Mouse (Mus musculus): ENCODE results near the gene Plxnc1. TPM values are rescaled to one million over a fixed set of nuclear protein-coding genes. Genes with fewer than 3 reads are reported as not detected.

The Plxnc1 gene
- total RNA-seq, 2 experiments from 2014 or later, result 34.8 to 38.2 TPM

DNA sequence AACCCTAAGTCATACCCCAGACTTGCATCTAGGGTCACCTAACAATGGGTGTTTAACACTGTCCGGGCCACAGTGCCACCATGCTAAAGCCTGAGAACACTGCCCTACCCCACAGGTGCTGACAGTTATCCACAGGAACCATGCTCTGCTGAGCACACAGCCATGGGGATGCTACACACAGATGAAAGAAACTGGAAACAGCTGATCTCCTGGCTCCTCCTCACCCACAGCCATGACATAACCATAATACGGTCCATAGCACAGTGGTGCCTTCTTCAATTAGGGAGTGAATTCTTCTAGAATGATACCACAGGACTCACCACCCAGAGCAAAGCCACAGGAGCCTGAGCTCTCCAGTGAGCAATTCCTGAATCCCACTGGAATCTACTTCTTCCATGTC lies 118.7 kb downstream of the Plxnc1 start:
- DNase-seq (ENCODE audit: low spot score in 2 of 2), result no peak

DNA sequence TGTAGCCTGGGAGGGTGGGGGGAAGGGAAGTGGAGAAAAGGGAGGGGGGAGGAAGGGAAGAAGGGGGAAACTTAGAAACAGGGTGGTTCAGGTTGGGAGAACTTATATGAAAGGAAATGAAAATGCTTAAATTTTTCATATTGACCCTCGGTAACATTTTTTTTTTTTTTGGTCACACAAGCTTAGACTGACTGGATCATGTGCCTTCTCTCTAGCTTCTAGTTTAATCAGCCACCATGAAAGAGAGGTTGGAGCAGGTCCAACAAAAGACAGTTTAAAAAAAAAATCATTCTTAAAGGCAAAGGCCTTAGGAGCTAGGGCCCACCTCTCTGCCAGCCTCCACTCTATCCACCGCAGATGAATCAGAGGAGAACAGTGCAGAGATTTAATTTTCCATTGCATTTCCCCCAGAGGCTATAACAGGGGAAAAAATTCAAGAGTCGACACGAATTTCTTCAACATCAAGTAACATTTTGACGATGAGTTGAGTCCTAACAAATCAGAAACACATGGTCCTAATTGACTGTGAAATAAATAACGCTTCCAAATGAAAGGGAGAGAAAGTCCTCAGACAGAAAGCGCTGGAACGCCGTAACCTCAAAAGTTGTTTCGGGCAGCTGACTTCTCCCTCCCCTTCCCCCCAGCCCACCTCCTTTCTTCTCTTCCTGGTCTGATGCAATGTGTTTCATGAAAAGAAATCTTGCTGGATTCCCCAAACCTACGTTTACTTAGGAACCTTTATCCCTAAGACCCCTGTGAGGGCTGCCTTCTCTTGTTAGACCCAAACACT lies 120.5 kb downstream of the Plxnc1 start:
- no peak for DNase-seq (ENCODE audit: low spot score in 2 of 2)

- no peak for DNase-seq (ENCODE audit: low spot score in 2 of 2)
Observed at GRCm38 (mm10) chr10:94818781-94819665, 125.6 kb downstream of the Plxnc1 start.

DNA sequence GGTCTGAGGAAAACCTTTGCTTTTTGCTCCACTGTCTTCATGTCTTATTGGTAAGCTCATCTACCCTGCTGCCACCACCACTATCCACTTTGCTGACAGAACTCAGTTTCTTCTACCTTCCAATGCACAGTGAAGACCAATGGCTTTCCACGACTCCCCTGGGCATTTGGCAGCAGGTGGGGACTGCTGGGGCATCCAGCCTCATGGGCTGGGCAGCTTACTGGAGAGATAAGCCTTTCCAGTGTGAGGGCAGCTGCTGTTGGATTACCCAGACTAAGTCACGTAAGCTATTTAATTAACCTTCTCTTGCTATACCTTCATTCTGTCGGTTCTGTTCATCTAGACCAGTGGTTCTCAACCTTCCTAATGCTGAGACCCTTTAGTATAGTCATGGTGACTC lies 126.5 kb downstream of the Plxnc1 start:
- DNase-seq (ENCODE audit: low spot score in 2 of 2), result no peak

DNA sequence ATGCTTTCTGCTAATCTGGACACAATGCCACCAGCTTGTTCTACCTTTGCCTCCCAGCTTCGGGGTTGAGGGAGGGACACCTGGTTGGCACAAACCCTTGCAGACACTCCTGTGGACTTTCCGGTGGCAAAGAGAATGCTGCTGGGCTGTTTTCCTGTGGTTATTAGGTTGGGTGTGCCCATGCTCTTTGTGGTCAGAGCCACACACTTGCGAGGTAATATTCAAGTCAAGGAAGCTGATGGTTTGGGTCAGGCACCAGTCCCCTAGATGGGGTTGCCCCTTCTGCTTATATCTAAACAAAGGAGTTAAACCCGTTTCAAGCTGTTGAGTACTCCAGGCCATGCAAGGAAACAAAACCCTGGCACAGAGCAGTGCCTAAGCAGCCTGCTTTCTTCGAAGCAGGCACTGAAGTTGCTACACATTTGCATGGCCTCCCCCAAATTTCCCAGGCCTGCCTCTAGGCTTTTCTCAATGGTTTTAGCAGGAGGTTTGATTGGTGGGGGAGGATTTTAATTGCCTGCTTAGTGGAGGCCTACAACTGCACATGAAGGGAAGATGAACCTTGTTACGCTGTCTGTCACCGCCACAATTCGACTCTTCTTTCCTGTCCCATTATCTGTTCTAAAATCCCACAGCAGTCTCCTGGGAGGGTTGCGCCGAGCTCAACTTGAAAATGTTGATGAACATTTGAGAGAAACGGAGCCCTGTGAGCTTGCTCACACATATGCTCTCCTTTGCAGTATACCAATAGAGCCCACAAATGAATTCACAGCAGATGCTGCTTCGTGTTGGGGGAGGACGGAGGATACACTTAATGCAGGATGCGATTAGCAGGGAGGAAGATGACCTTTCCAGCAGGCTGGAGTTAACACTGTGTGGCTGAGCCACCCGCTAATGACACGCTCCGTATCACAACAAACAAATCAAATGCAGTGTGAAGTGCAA lies 132.5 kb downstream of the Plxnc1 start:
- peak; percentile 29 to 66 for DNase-seq (ENCODE audit: low spot score in 2 of 2)

DNA sequence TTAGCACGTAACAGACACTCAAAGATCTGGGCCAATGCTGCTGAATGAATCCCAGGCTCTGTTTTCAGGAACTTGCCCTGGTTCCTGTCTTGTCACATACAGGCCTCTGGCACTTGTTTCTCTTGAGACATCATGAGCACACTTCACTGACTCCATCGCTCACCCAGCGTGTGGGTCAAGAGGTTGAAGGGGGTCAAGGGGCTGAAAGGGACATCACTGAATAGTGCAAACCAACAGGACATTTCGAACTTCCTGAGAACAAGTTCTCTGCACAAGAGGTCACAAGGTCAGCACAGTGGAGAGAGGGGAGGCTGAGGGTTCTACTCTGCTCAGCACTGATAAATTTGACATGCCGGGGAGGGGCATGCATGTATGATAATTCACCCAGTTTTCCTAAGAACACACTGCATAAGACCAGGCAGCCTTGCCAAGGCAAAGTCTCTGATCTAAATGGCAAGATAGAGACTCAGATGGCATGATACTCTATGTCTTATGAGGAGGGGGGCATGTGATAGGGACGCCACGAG lies 134.6 kb downstream of the Plxnc1 start:
- DNase-seq (ENCODE audit: low spot score in 2 of 2), result no peak

DNA sequence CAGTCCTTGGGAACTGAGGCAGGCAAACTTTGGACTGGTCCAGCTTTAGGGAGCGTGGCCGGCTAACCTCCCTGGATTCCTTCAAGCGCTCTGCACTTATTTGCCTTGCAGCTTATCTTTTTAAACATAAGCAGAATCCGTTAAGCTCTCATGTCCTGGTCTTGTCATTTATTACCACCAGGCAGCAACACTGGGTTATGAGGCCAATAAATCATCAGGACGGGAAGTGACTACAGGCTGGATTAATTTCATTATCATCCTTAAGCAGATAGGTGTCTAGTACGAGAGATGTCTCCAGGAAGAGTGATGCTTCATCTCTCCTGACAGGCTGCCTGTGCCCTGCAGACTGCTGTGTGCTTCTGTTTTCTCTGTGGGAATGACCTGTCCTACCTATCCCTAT lies 136.4 kb downstream of the Plxnc1 start:
- no peak for DNase-seq (ENCODE audit: low spot score in 2 of 2)

- no peak for DNase-seq (ENCODE audit: low spot score in 2 of 2)
Observed at GRCm38 (mm10) chr10:94807323-94807722, 137.3 kb downstream of the Plxnc1 start.

DNA sequence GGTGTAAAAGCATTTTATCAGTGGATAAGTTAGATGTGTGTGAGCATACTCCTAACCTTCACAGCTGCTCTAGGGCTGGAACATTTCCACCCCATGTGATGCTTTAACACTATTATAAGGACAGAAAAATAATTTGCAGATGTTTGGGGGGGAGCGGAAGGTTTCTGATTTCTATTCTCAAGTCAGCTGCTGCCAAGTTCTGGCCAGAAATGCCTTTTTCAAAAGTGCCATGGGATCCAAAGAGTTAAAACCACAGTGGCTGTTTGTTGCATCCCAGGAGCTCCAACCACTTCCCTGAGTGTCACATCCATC lies 139.8 kb downstream of the Plxnc1 start:
- no peak for DNase-seq (ENCODE audit: low spot score in 2 of 2)

DNA sequence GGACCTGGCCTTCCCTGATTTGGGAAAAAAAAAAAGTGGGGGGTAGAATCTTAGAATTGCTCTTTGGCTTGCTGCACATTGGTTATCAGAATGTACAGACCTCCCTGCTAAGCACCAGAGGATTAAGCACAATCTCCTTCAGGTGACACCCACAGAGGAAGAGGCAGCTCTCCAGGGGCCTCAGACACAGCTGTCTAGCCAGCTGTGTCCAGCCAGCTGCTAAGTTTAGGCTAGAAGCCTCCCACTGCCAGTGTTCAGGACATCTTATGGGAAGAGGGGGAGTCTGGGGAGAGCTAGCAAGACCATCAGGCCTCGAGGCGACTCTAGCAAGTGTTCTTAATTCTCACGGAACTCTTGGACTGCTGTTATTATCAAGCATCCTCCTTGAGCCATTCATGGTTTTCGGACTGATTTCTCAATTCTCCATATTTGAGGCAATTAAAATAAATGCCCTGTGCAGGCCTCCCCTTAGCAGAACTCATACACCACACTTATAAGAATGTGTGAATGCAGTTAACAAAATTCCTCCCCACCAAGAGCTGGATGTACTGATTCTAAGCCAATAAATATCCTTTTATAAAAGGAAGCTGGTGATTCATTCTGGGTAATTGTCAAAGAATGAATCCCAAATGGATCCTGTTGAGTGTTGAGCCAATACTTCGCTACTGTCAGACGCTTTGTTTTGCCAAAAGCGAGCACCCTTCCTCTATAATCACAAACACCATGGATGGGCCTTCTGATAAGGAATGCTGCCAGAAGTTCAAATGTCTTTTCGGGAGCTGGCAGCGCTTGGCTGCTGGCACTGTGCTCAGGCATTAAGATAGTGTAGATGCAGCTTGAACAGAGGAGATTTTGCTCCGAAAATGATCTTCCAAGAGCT lies 140.4 kb downstream of the Plxnc1 start:
- peak in 1 of 2 experiments; percentile 34 for DNase-seq (ENCODE audit: low spot score in 2 of 2)

- no peak for DNase-seq (ENCODE audit: low spot score in 2 of 2)
Observed at GRCm38 (mm10) chr10:94800677-94801354, 143.8 kb downstream of the Plxnc1 start.

DNA sequence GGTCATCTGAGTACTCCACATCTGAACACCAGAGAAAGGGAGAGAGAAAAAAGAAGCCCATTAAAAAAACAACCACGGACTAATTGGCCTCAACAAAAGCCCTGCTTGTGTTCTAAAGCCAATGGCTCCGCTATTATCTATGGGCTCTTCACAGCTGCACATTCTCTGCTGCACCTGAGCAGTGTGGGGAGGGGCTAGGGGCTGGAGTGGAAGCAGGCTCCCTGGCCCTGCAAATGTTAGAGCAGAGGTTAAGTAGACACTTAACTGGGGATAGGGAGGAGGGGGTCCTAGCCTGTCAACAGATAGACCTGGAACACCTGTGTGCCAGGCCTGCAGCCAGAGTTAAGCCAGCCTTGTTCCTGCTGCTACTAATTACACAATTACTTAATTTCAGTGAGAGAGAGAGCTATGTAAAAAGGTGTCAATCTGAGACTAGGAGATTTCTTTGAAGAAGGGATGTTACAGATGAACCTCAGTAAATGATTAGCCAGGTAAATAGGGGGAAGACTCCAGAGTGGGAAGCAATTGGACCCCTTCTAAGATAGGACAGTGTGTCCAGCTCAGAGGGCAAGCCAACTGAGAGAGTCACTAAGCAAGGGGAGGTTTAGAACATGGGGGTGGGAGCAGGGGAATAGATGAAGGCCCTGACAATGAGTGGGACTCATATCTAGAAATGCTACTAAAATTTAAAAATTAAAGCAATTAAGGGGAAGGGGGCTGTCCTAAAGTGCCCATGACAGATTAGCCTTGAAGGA lies 145.0 kb downstream of the Plxnc1 start:
- DNase-seq (ENCODE audit: low spot score in 2 of 2), result no peak

GRCm38 (mm10) chr10:94798128-94798527 lies 146.5 kb downstream of the Plxnc1 start:
- no peak for DNase-seq (ENCODE audit: low spot score in 2 of 2)

- DNase-seq (ENCODE audit: low spot score in 2 of 2), result no peak
Observed at GRCm38 (mm10) chr10:94794666-94795244, 149.9 kb downstream of the Plxnc1 start.

DNA sequence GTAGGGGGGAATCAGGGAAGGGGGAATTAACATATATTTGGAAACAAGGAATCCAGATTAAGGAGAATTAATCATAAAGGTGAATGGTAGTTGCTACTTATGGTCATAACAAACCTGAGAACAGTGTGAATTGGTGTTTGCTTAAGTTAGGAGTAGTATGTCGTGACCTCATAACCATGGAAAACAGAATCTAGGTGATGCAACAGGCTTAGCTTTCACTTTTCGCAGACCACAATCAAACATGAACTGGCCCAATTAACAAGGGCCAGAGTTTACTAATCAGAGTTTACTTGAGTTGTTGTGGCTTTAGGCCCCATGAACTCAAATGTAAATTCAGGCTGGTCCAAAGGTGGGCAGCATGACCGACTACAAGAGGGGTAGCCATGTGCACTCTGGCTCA lies 150.7 kb downstream of the Plxnc1 start:
- no peak for DNase-seq (ENCODE audit: low spot score in 2 of 2)

DNA sequence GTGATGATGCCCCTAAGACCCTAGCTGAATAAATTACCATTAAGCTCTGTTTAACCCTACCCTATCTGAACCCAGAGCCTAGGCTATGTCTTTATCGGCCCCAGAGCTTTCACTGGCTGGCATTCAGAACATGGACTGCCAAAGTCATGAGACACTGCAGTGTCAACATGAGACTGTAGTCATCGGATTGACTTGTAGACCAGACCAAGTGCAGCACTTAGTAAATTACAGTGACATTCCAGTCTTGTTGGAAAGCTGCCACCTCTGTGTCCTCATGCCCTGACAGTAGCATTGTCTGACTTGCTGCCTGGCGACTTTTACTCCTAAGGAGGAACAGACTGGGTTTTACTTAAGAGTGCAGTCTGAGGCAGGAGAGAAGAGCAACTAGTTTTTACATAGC lies 155.4 kb downstream of the Plxnc1 start:
- DNase-seq (ENCODE audit: low spot score in 2 of 2), result no peak

DNA sequence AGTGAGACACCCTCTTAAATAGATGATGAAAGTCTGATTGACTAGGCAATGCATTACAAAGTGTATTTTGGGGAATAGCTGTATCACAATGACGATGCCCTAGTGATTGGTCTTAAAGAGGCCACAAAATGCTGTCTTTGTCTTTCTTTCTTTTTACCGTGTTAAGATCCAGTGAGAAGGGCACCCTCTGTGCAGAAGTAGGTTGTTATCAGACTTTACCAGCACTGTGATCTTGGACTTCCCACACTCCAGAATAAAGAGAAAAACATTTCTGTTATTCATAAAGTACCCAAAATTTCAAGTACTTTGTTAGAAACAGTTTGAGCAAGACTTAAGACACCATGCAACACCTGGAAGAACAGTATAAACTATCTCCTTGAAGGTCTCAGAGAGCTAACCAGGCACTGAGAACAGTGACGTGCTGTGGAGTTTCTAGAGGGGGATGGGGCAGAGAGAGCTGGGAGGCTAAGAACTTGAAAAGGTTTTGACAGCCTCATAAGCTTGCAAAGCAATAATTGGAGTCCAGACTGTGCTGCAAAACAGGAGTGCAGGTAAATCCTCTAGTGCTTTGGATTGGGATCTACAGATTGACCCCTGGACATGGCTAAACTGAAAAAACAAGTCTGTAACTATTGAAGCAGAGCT lies 163.9 kb downstream of the Plxnc1 start:
- DNase-seq (ENCODE audit: low spot score in 2 of 2), result no peak

GRCm38 (mm10) chr10:94779319-94779718 lies 165.3 kb downstream of the Plxnc1 start:
- DNase-seq (ENCODE audit: low spot score in 2 of 2), result no peak

All from layer of hippocampus, adult 18-20 months (tissue).